Mouse (Mus musculus): ENCODE results near the gene Vmn1r22. TPM values are rescaled to one million over a fixed set of nuclear protein-coding genes. Genes with fewer than 3 reads are reported as not detected.
A peak's percentile ranks its signal among the peaks of the same experiment; 100 is the strongest.
"Not testable (repeated sequence)": the region's sequence is repeated elsewhere in the genome, so short reads cannot be mapped to it uniquely, and the experiment has no call there.

Vmn1r22 gene
- not detected in 2 replicates for polyA plus RNA-seq (2015; fragmentation: Nextera tagmentation; extraction: Ambion mirVana)

GRCm38 (mm10) chr6:57907928-57908327, at the start of gene Vmn1r22:
Gene Vmn1r22, minus strand, starts transcription at chr6:57908028.
- 72% methylated on average over 1 of the region's 1 CpGs for WGBS
- DNase-seq (ENCODE audit: low spot score) = no peak

GRCm38 (mm10) chr6:57926738-57927137, 18.9 kb upstream of the Vmn1r22 start, which contains the start of gene Vmn1r23:
Gene Vmn1r23, minus strand, starts transcription at chr6:57926838.
- H3K27ac ChIP-seq = no peak within 1 kb of the TSS
- 92% methylated on average over 1 of the region's 1 CpGs for WGBS
- no peak for TF ChIP-seq CTCF (IDR thresholded peaks at IDR 0.05; ENCODE audit: low read depth)
- no peak within 1 kb of the TSS for H3K4me3 ChIP-seq (replicated peaks; ENCODE audit: low read depth, low read length)
- no peaks in the 10 kb centered on the region for H3K36me3 ChIP-seq (ENCODE audit: insufficient read depth, low read length)
- no peaks in the 10 kb centered on the region for H3K27me3 ChIP-seq (ENCODE audit: insufficient read depth, low read length)
- no peaks in the 10 kb centered on the region for H3K9me3 ChIP-seq (replicated peaks; ENCODE audit: low read length)
- no peak for DNase-seq (ENCODE audit: low spot score)
- H3K4me2 ChIP-seq (ENCODE audit: low read length) = no peak within 1 kb of the TSS
- ATAC-seq (replicated peaks; ENCODE audit: low FRiP score, low read depth) = no peak
- no peak within 1 kb of the TSS for H3K9ac ChIP-seq (ENCODE audit: low read depth, low read length)
- H3K4me1 ChIP-seq (replicated peaks; ENCODE audit: insufficient read depth, low read length) = no peaks in the 10 kb centered on the region

More at GRCm38 (mm10) chr6:57907928-57908327, at the start of gene Vmn1r22:
- Histone ChIP-seq H3K9me3 (replicated peaks; ENCODE audit: low read length) (no peaks in the 10 kb centered on the region), H3K4me3 (replicated peaks; ENCODE audit: low read depth, low read length) (no peak within 1 kb of the TSS), H3K4me1 (replicated peaks; ENCODE audit: insufficient read depth, low read length) (no peaks in the 10 kb centered on the region), H3K9ac (ENCODE audit: low read depth, low read length) (no peak within 1 kb of the TSS), H3K27ac (no peak within 1 kb of the TSS), H3K4me2 (ENCODE audit: low read length) (no peak within 1 kb of the TSS), H3K27me3 (ENCODE audit: insufficient read depth, low read length) (no peaks in the 10 kb centered on the region), H3K36me3 (ENCODE audit: insufficient read depth, low read length) (no peaks in the 10 kb centered on the region)
- TF ChIP-seq CTCF (IDR thresholded peaks at IDR 0.05; ENCODE audit: low read depth) = no peak
- ATAC-seq (replicated peaks; ENCODE audit: low FRiP score, low read depth) = no peak

- H3K36me3 ChIP-seq (ENCODE audit: insufficient read depth, low read length) = no peaks in the 10 kb centered on the region
- ATAC-seq (replicated peaks; ENCODE audit: low FRiP score, low read depth) (peak; percentile 85), DNase-seq (ENCODE audit: low spot score) (peak; percentile 73)
- peak; percentile 84 for TF ChIP-seq CTCF (IDR thresholded peaks at IDR 0.05; ENCODE audit: low read depth)
- no peak overlapping the region; the same call in 1 of the 2 replicates for H3K4me2 ChIP-seq (ENCODE audit: low read length)
- no peak overlapping the region for H3K27ac ChIP-seq
- no peaks in the 10 kb centered on the region for H3K27me3 ChIP-seq (ENCODE audit: insufficient read depth, low read length)
- H3K4me3 ChIP-seq (replicated peaks; ENCODE audit: low read depth, low read length) = no peak overlapping the region
- no peaks in the 10 kb centered on the region for H3K4me1 ChIP-seq (replicated peaks; ENCODE audit: insufficient read depth, low read length)
- H3K9me3 ChIP-seq (replicated peaks; ENCODE audit: low read length) = no peaks in the 10 kb centered on the region
- WGBS = 47% methylated on average over 6 of the region's 6 CpGs
- no peak overlapping the region for H3K9ac ChIP-seq (ENCODE audit: low read depth, low read length)
Measured at GRCm38 (mm10) chr6:57859043-57860042, 48.5 kb downstream of the Vmn1r22 start.

- H3K9ac ChIP-seq (ENCODE audit: low read depth, low read length); H3K36me3 ChIP-seq (ENCODE audit: insufficient read depth, low read length); H3K4me1 ChIP-seq (replicated peaks; ENCODE audit: insufficient read depth, low read length); DNase-seq (ENCODE audit: low spot score); ATAC-seq (replicated peaks; ENCODE audit: low FRiP score, low read depth); H3K4me3 ChIP-seq (replicated peaks; ENCODE audit: low read depth, low read length); H3K4me2 ChIP-seq (ENCODE audit: low read length); H3K27ac ChIP-seq; H3K27me3 ChIP-seq (ENCODE audit: insufficient read depth, low read length); H3K9me3 ChIP-seq (replicated peaks; ENCODE audit: low read length): not testable (repeated sequence)
- 88% methylated on average over 5 of the region's 5 CpGs for WGBS
Measured at GRCm38 (mm10) chr6:57851177-57851576, 56.7 kb downstream of the Vmn1r22 start.

- TF ChIP-seq CTCF (IDR thresholded peaks at IDR 0.05; ENCODE audit: low read depth) = no peak
- H3K36me3 ChIP-seq (ENCODE audit: insufficient read depth, low read length) = no peaks in the 10 kb centered on the region
Measured at GRCm38 (mm10) chr6:57850286-57850685, 57.5 kb downstream of the Vmn1r22 start, which contains the start of gene Vmn1r21. Gene Vmn1r21, minus strand, starts transcription at chr6:57850343.

More at GRCm38 (mm10) chr6:57850286-57850685, 57.5 kb downstream of the Vmn1r22 start, which contains the start of gene Vmn1r21:
- H3K9ac ChIP-seq (ENCODE audit: low read depth, low read length) = no peak within 1 kb of the TSS
- no peak within 1 kb of the TSS for H3K27ac ChIP-seq
- H3K9me3 ChIP-seq (replicated peaks; ENCODE audit: low read length) = no peaks in the 10 kb centered on the region
- no peak within 1 kb of the TSS for H3K4me2 ChIP-seq (ENCODE audit: low read length)
- 46% methylated on average over 1 of the region's 1 CpGs for WGBS
- no peaks in the 10 kb centered on the region for H3K27me3 ChIP-seq (ENCODE audit: insufficient read depth, low read length)
- no peak within 1 kb of the TSS for H3K4me3 ChIP-seq (replicated peaks; ENCODE audit: low read depth, low read length)
- DNase-seq (ENCODE audit: low spot score) = no peak
- H3K4me1 ChIP-seq (replicated peaks; ENCODE audit: insufficient read depth, low read length) = no peaks in the 10 kb centered on the region
- no peak for ATAC-seq (replicated peaks; ENCODE audit: low FRiP score, low read depth)

Other genes with a start within 250 kb of the Vmn1r22 start
- gene Pyurf, start 215.9 kb downstream of the Vmn1r22 start, polyA plus RNA-seq (2015; fragmentation: Nextera tagmentation; extraction: Ambion mirVana) = 30.4 and 31.6 TPM in 2 replicates
- 22.8 and 23.7 TPM in 2 replicates for gene Lancl2, start 205.5 kb downstream of the Vmn1r22 start, polyA plus RNA-seq (2015; fragmentation: Nextera tagmentation; extraction: Ambion mirVana)
- gene Vopp1, start 82.9 kb downstream of the Vmn1r22 start, polyA plus RNA-seq (2015; fragmentation: Nextera tagmentation; extraction: Ambion mirVana) = 26.2 and 27.0 TPM in 2 replicates
- gene Vmn1r21, start 57.7 kb downstream of the Vmn1r22 start, polyA plus RNA-seq (2015; fragmentation: Nextera tagmentation; extraction: Ambion mirVana) = not detected in 2 replicates
- gene Vmn1r23, start 18.8 kb upstream of the Vmn1r22 start, polyA plus RNA-seq (2015; fragmentation: Nextera tagmentation; extraction: Ambion mirVana) = not detected in 2 replicates
- not detected in 2 replicates for gene Vmn1r24, start 53.5 kb upstream of the Vmn1r22 start, polyA plus RNA-seq (2015; fragmentation: Nextera tagmentation; extraction: Ambion mirVana)
- not detected in 2 replicates for gene Vmn1r25, start 72.8 kb upstream of the Vmn1r22 start, polyA plus RNA-seq (2015; fragmentation: Nextera tagmentation; extraction: Ambion mirVana)
- not detected in 2 replicates for gene Vmn1r26, start 107.1 kb upstream of the Vmn1r22 start, polyA plus RNA-seq (2015; fragmentation: Nextera tagmentation; extraction: Ambion mirVana)

Data from kidney, postnatal 0 days (tissue).